Mouse (Mus musculus): ENCODE measurements around the gene Rnf222.

GRCm38 (mm10) chr11:68942731-68943130, 54.4 kb downstream of the Rnf222 start:
- TF ChIP-seq CTCF (IDR thresholded peaks at IDR 0.05; ENCODE audit: control insufficient read depth, insufficient read depth, insufficient replicate concordance, low read depth, low read length) (no peak), POLR2A (IDR thresholded peaks at IDR 0.05; ENCODE audit: control insufficient read depth, low read depth, low read length) (no peak)
